Mouse (Mus musculus): ENCODE measurements around the gene Phyhipl.

The Phyhipl gene

GRCm38 (mm10) chr10:70631142-70631541, 24.6 kb downstream of the Phyhipl start:
- no peak for DNase-seq

GRCm38 (mm10) chr10:70623461-70623860, 32.3 kb downstream of the Phyhipl start:
- no peak for DNase-seq

GRCm38 (mm10) chr10:70616377-70616776, 39.4 kb downstream of the Phyhipl start:
- no peak for DNase-seq

GRCm38 (mm10) chr10:70611633-70612032, 44.1 kb downstream of the Phyhipl start:
- DNase-seq: no peak

GRCm38 (mm10) chr10:70599925-70600305, 55.9 kb downstream of the Phyhipl start:
- no peak for DNase-seq

- DNase-seq: peak; percentile 94 to 99
Measured at GRCm38 (mm10) chr10:70599126-70599924, 56.4 kb downstream of the Phyhipl start.

GRCm38 (mm10) chr10:70598516-70599125, 57.1 kb downstream of the Phyhipl start:
- peak in 1 of 2 experiments; percentile 71 for DNase-seq

- peak in 1 of 2 experiments; percentile 37 for DNase-seq
Measured at GRCm38 (mm10) chr10:70598081-70598515, 57.7 kb downstream of the Phyhipl start.

- peak; percentile 44 to 54 for DNase-seq
Measured at GRCm38 (mm10) chr10:70594007-70594406, 61.8 kb downstream of the Phyhipl start.

GRCm38 (mm10) chr10:70586876-70587405, 68.8 kb downstream of the Phyhipl start:
- no peak for DNase-seq

GRCm38 (mm10) chr10:70584171-70584570, 71.6 kb downstream of the Phyhipl start:
- DNase-seq: no peak

GRCm38 (mm10) chr10:70581556-70582211, 74.1 kb downstream of the Phyhipl start:
- peak; percentile 18 to 23 for DNase-seq

- DNase-seq: peak; percentile 77 to 83
Measured at GRCm38 (mm10) chr10:70563636-70564035, 92.1 kb downstream of the Phyhipl start.

- no peak for DNase-seq
Measured at GRCm38 (mm10) chr10:70552531-70552930, 103.2 kb downstream of the Phyhipl start.

- peak in 1 of 2 experiments; percentile 37 for DNase-seq
Measured at GRCm38 (mm10) chr10:70542857-70543256, 112.9 kb downstream of the Phyhipl start.

- no peak for DNase-seq
Measured at GRCm38 (mm10) chr10:70540456-70541195, 115.1 kb downstream of the Phyhipl start.

GRCm38 (mm10) chr10:70539251-70539650, 116.5 kb downstream of the Phyhipl start:
- no peak for DNase-seq

- DNase-seq: no peak
Measured at GRCm38 (mm10) chr10:70537694-70538093, 118.1 kb downstream of the Phyhipl start.

GRCm38 (mm10) chr10:70535401-70535800, 120.4 kb downstream of the Phyhipl start:
- DNase-seq: no peak

GRCm38 (mm10) chr10:70534571-70534970, 121.2 kb downstream of the Phyhipl start:
- no peak for DNase-seq

- no peak for DNase-seq
Measured at GRCm38 (mm10) chr10:70533986-70534385, 121.8 kb downstream of the Phyhipl start.

GRCm38 (mm10) chr10:70533301-70533781, 122.4 kb downstream of the Phyhipl start:
- DNase-seq: peak; percentile 47 to 50
